Mouse (Mus musculus) G1E (cell line): ENCODE data around the gene Tomm22.

Experiments
- CTCF ChIP-seq: IDR thresholded peaks from 2 replicates; pipeline ENCODE4 v1.5.1; 2012; ENCODE audit warnings: low read depth, low read length, inconsistent platforms, mixed read lengths
- GATA2 ChIP-seq: IDR thresholded peaks from 2 replicates; pipeline ENCODE4 v1.6.1; 2012; ENCODE audit warnings: low read depth, low read length, inconsistent platforms, borderline replicate concordance

DNA sequence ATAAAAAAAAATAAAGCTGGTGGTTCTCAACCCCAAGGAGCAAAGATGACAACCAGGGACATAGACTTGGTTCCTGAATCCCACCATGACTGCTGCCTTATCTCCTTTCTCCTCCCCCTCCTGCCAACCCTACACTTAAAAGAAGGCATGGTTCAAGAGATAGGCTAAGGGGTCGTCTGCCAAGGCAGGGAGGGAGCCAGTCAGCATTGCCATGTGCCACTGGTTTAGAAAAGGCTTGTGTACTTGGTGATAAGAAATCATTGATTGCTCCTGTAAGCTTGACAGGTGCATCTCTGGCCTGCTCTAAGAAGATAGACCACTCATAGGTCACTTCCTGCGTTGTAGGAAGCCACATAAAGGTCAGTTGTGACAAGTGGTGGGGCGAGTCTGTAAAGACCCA is 24.9 kb downstream of the Tomm22 start:
- TF ChIP-seq CTCF (no peak), GATA2 (no peak)
